Mouse (Mus musculus) E14TG2a.4 (cell line): ENCODE measurements around the gene Hoxa7.

Experiments used
- H3K27me3 ChIP-seq: 2 replicates; pipeline ENCODE4 v1.6.1; 2014; ENCODE audit warnings: low read length, control low read depth; ENCODE audit not compliant: insufficient read depth
- H3K36me3 ChIP-seq: 2 replicates; pipeline ENCODE4 v1.6.1; 2014; ENCODE audit warnings: low read length, control low read depth; ENCODE audit not compliant: insufficient read depth
- H3K4me1 ChIP-seq: replicated peaks from 2 replicates; pipeline ENCODE4 v1.6.1; 2014; ENCODE audit warnings: low read depth, low read length, control low read depth
- H3K4me3 ChIP-seq: replicated peaks from 2 replicates; pipeline ENCODE4 v1.5.1; 2014; ENCODE audit warnings: mild to moderate bottlenecking, low read length
- H3K9me3 ChIP-seq: 2 replicates; pipeline ENCODE4 v1.6.1; 2014; ENCODE audit warnings: low read length, control low read depth
- CTCF ChIP-seq: conservative IDR thresholded peaks from 2 replicates; pipeline ENCODE4 v1.5.1; 2014; ENCODE audit warnings: low read length
- NANOG ChIP-seq: IDR thresholded peaks from 2 replicates; pipeline ENCODE4 v1.6.1; 2014; ENCODE audit warnings: borderline replicate concordance, low read length, mixed read lengths
- POU5F1 ChIP-seq: IDR thresholded peaks from 2 replicates; pipeline ENCODE4 v1.6.1; 2014; ENCODE audit warnings: low read length, borderline replicate concordance

Hoxa7 gene

DNA sequence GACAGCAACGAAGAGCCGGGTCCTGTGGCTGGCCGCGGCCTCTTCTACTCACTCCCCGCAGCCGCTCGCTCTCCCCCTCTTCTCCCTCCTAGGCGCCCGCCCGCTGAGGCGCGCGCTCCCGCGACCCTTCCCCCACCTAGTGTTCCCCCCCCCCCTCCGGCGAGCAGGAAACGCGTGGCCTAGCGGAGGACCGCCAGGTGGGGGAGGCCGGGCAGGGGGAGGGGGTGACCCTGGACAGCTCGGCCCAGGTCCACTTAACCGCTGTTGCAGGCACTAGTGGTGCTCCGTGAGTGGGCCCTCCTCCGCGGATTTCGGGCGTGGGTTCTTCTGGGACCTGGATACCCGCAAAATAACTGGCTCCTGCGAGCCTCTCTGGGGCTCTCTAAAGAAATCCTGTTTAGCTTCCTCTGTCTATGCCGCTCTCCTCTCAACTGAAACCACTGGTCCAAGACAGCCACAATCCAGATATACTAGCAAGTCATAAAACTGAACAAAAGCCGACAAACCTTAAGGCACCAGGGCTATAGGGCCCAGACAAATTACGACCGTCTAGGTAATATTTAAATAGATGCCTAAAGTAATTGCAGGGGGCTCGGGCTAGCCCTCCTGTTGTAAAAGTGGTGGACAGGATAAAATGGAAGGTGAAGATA lies 9.0 kb upstream of the Hoxa7 start, which contains the start of gene Hoxa9:
TSS of gene Hoxa9 (minus strand) at position 574 of the 650 bp plus-strand sequence.
- H3K9me3 ChIP-seq, result no peaks in the 10 kb centered on the region

DNA sequence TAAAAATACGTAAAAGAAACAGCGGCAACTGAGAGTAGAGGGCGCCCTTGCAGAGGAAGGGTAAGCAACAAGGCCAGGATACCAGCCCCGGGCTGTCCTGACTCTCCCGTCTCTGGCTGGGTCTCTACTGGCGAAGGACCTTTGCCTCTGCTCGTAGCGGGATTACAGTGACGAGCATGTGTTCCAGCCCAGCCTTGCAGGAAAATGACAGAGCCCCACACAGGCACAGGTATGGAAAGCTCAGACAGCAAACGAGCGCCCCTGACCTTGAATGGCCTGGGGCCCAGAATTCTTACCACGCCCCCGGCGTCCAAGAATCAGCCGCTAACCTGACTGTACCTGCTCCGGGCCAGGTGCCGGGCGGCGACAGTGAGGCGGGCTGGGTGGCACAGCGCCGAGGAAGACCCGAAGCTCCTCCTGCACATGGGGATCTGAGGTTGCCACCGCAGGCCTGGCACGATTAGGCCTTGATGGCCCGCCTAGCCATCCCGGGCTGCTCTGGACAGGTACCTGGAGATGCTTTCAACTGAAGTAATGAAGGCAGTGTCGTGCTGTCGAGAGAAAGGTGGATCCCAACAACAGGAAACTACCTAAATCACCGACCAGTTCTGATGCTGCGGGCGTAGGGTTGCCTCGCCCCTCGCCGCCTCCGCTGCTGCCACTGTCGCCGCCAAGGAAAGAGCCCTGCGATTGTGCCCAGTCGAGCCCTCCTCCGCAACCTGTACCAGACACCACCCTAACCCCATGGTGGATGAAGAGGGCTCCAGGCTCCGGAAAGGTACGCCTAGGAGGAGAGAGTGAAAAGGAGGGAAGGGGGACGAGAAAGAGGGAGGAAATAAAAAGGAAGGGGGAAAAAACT lies 8.1 kb upstream of the Hoxa7 start:
- peaks cover 63% of the 10 kb centered on the region for H3K4me1 ChIP-seq
- TF ChIP-seq POU5F1 (peak; percentile 10; the same call in 1 of the 2 replicates), CTCF (no peak)

More for the DNA sequence above, 9.0 kb upstream of the Hoxa7 start, which contains the start of gene Hoxa9:
- Histone ChIP-seq H3K27me3 (peaks cover 96% of the 10 kb centered on the region), H3K4me1 (peaks cover 59% of the 10 kb centered on the region), H3K4me3 (peak within 1 kb of the TSS; percentile 39), H3K36me3 (no peaks in the 10 kb centered on the region)
- no peak for TF ChIP-seq POU5F1
- no peak for TF ChIP-seq CTCF

DNA sequence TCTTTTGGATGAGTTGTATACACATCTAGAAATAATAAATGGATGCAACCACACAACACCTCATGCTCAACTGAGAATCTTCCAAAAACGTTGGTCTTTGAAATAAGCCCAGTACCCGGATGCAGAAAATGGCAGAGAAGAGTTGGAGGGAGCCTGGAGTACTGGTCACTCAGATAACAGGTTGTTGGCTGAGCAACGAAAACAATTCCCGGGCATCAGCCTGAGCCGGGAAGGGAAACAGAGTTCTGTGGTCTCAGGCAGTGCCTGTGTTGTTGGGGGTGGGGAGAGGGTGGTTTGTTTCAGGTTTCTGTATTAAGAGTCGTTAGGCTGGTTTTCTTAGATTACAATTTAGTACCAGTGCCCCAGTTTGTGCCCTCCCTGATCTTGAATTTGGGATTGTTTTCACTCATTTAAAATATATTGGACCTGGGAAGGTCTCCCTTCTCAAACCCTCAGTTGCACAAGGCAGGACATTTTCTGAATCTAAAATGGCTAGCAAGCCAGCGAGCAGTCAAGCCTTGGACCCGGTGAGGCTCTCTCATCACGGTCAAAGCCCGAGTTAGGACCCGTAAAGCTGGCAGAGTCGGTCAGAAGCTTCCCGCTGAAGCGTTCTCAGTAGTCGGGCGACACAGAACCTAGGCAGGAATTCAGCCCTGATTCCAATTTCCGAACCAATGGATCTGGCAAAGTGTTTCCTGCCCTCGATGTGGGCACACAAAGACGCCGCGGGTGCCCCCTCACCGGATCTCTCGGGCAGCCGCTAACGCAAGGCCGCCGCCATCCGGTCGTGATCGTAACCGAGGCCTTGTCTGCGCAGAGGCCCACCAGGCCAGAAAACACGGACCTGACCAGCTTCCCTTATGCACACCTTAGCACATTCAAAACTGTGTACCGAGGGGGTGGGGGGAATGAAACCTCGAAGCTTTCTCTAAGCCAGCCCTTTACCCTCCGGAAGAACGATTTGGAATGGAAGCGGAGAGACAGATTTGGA lies 7.1 kb upstream of the Hoxa7 start:
- Histone ChIP-seq H3K4me3 (peak overlapping the region; percentile 30; the same call in 1 of the 2 replicates), H3K4me1 (peaks cover 68% of the 10 kb centered on the region)
- TF ChIP-seq CTCF (no peak), NANOG (no peak), POU5F1 (no peak)

More for the DNA sequence above, 8.1 kb upstream of the Hoxa7 start:
- Histone ChIP-seq H3K4me3 (peak overlapping the region; percentile 39), H3K27me3 (peaks cover 96% of the 10 kb centered on the region), H3K36me3 (no peaks in the 10 kb centered on the region), H3K9me3 (no peaks in the 10 kb centered on the region)

DNA sequence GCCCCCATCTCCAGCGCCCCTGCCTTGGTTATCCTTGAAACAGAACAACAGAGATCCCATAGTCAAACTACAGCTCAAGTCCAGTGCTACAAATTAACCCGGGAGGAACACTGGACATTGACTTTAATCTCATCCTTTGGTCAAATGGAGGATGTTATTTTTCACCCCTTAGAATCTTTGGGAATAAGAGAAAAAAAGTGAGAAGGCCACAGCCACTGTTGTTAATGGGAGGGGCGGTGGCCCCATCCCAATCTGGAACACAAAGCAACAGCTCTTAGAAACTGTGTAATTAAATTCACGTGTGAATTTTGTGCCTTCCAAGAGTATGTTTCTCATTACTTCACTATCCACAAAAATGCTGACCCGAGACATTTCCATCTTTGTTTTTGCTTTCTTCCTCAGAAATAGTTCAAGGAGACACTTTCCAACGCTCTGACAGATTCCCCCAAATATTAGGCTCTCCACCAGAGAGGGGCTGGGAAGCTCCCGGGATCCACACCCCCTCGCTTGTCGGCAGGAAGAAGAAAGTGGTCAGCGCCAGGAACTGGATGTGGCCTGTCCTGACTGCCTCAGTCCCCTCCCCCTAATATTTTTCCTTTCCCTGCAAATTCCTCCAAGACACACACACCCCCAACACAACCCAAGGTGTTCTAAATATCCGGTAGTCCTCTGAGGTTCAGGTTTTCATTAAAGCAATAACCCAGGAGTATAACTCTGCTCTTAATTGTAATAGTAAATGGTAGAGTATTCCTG lies 6.0 kb upstream of the Hoxa7 start:
- TF ChIP-seq CTCF (no peak), NANOG (no peak), POU5F1 (no peak)
- Histone ChIP-seq H3K4me1 (peaks cover 56% of the 10 kb centered on the region), H3K36me3 (no peaks in the 10 kb centered on the region), H3K9me3 (no peaks in the 10 kb centered on the region), H3K4me3 (no peak overlapping the region), H3K27me3 (peaks cover 96% of the 10 kb centered on the region)

More for the DNA sequence above, 7.1 kb upstream of the Hoxa7 start:
- peaks cover 96% of the 10 kb centered on the region for H3K27me3 ChIP-seq
- H3K36me3 ChIP-seq, result no peaks in the 10 kb centered on the region
- no peaks in the 10 kb centered on the region for H3K9me3 ChIP-seq

DNA sequence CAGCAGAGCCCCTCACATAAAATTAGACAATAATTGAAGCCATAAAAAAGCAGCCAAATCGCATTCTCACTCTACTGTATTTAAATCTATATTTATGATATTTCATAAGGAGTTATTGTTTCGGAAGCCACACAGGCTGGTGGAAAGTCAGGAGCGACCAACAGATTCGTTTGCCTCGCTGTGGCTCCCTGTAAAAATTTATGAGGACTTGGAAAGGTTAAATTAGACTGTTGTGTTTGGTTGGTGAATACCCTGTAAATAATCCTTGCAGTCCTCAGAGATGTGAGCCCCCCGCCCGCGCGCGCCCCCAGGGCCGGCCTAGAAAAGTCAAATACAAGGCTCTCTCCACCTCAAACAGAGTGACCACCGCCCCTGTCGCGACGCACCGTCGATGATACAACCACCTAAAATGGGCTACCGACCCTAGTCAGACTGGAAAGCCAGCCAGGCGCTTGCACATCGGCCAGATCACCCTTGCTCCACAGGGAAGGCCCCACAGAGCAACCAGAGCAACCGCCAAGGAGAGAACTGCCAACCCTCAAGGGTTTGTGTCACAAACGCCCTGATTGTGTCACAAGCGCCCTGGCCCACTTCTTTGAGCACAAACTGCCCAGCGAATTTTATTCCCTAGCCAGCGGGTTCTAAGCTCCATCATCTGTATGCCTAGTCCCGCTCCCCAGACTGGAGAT lies 5.1 kb upstream of the Hoxa7 start:
- Histone ChIP-seq H3K27me3 (peaks cover 96% of the 10 kb centered on the region), H3K4me1 (peaks cover 55% of the 10 kb centered on the region), H3K4me3 (no peak overlapping the region), H3K9me3 (no peaks in the 10 kb centered on the region), H3K36me3 (no peaks in the 10 kb centered on the region)
- no peak for TF ChIP-seq NANOG
- TF ChIP-seq CTCF, result no peak
- no peak for TF ChIP-seq POU5F1

DNA sequence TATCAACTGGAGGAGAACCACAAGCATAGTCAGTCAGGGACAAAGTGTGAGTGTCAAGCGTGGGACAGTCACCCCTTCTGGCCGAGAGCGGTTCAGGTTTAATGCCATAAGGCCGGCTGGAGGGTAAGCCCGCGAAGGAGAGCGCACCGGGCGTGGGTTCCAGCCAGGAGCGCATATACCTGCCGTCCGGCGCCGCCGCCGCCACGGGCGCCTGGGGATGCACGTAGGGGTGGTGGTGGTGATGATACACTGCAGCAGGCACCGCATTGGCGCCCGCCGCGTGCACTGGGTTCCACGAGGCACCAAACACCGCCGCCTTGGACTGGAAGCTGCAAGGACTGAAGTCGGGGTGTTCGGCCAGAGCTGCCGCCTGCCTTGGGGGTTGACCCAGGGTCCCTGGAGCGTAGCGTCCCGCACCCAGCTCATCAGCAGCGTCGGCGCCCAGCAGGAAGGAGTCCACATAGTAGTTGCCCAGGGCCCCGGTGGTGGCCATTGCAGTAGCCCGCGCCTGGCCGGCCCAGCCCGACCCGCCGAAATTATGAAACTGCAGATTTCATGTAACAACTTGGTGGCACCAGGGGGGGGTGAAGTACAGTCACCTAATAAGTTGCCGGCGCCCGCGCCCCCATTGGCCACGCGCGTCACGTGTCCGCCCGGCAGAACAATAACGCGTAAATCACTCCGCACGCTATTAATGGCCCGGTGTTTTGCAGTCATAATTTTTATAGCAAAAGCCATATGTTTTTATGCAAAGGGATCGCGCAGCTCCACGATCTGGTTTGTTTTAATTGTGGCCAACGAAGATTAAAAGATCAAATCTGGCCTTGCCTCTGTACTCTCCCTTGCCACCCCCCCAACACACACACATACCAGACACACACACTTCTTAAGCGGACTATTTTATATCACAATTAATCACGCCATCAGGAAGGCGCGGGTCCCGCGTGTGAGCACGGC lies 4.2 kb upstream of the Hoxa7 start:
- H3K9me3 ChIP-seq, result no peaks in the 10 kb centered on the region
- H3K4me3 ChIP-seq, result peak overlapping the region; percentile 71
- peaks cover 60% of the 10 kb centered on the region for H3K4me1 ChIP-seq
- no peak for TF ChIP-seq POU5F1
- no peak for TF ChIP-seq NANOG
- no peak for TF ChIP-seq CTCF
- no peaks in the 10 kb centered on the region for H3K36me3 ChIP-seq
- peaks cover 98% of the 10 kb centered on the region for H3K27me3 ChIP-seq
